ENCODE assay signal across 10 mouse cellular contexts in the genomic region with DNA sequence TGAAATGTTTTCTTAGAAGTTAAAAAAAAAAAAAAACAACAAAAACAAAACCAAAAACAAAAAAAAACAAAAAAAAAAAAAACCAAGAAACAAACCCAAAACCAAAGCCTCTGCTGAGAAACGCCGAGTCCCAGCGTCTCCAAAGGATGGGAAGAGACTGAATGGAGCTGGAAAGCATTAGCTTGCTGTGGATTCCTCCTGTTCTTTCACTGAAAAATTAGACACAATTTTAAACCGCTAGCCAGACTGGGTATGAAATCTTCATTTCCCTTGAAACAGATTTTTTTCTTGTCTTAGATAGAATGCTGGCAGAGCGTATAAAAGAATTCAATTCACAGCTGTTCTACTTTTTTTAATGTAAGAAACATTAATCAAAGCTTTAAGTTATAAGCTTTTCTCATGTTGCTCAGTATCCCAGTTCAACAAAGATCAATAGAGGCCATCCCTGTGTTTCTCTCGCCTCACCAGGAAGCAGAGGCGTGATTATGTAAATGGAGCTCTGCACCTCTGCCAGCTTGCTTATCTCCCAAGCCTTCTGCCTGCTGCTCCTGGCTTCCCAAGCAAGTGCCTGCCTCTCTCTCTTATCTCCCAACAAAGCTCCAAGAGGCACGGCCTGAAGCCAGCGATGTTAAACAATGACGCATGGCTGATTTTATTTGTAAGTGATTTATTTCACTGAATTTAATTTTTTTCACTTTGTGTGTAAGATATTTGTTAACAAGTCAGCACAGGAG. TPM values are rescaled to one million over a fixed set of nuclear protein-coding genes. Genes with fewer than 3 reads are reported as not detected.
A peak's percentile ranks its signal among the peaks of the same experiment; 100 is the strongest.
DNase-seq lines count a peak whose midpoint lies in the region; ATAC-seq and TF ChIP-seq lines count a peak whose summit lies in the region.
"Had no signal": no experiment of that assay in that cellular context is flagged by ENCODE, and none has a peak within 500 bp of the region (broad histone marks: within the 10 kb centered on the region; RNA-seq: fewer than 3 reads in every experiment).

No protein-coding gene starts in this region.

- TF ChIP-seq CTCF in intestine, postnatal 0 days (IDR thresholded peaks at IDR 0.05; ENCODE audit: low read depth) = no peak
- no peak for TF ChIP-seq CTCF in hindbrain, postnatal 0 days (IDR thresholded peaks at IDR 0.05; ENCODE audit: low read depth)

- H3K27me3 ChIP-seq in intestine, embryonic 14.5 days (replicated peaks; ENCODE audit: control insufficient read depth, insufficient read depth, low read length) = no peaks in the 10 kb centered on the region
- no peaks in the 10 kb centered on the region for H3K27me3 ChIP-seq in intestine, postnatal 0 days (replicated peaks; ENCODE audit: control insufficient read depth, insufficient read depth, low read length)
- H3K27me3 ChIP-seq in forebrain, embryonic 14.5 days (replicated peaks; ENCODE audit: control insufficient read depth, insufficient read depth, low read length) = no peaks in the 10 kb centered on the region
- no peaks in the 10 kb centered on the region; the same call in 1 of the 2 replicates for H3K27me3 ChIP-seq in hindbrain, postnatal 0 days (ENCODE audit: insufficient read depth, low read length)
- H3K27me3 ChIP-seq: embryonic facial prominence, embryonic 15.5 days had no signal

- no peak overlapping the region for H3K27ac ChIP-seq in intestine, embryonic 14.5 days (ENCODE audit: low read depth)
- no peak overlapping the region for H3K27ac ChIP-seq in intestine, postnatal 0 days (ENCODE audit: low read depth, low read length)
- peak overlapping the region; percentile 86 for H3K27ac ChIP-seq in forebrain, embryonic 14.5 days (ENCODE audit: low read depth, low read length)
- H3K27ac ChIP-seq in hindbrain, postnatal 0 days = peak overlapping the region; percentile 58
- H3K27ac ChIP-seq: embryonic facial prominence, embryonic 15.5 days had no signal

- H3K4me3 ChIP-seq in intestine, embryonic 14.5 days (ENCODE audit: low read depth, low read length) = no peak overlapping the region
- no peak overlapping the region for H3K4me3 ChIP-seq in intestine, postnatal 0 days (ENCODE audit: low read depth, low read length)
- H3K4me3 ChIP-seq in forebrain, embryonic 14.5 days (ENCODE audit: low read depth, low read length) = no peak overlapping the region
- H3K4me3 ChIP-seq in hindbrain, postnatal 0 days (ENCODE audit: low read length) = no peak overlapping the region
- H3K4me3 ChIP-seq: embryonic facial prominence, embryonic 15.5 days had no signal

- no peak for DNase-seq in intestine, embryonic 14.5 days (ENCODE audit: low spot score)
- peak; percentile 87 for DNase-seq in forebrain, embryonic 14.5 days (ENCODE audit: low spot score)
- peak; percentile 67 for DNase-seq in hindbrain, postnatal 0 days (ENCODE audit: low spot score)
- peak; percentile 24 for DNase-seq in neural tube, embryonic 10.5 days (ENCODE audit: extremely low spot score, low spot score)
- DNase-seq in thymus, postnatal 0 days (ENCODE audit: low spot score) = no peak
- DNase-seq in yolk sac, embryonic 10.5 days (ENCODE audit: low spot score) = no peak
- DNase-seq in thymus, postnatal 14 days = no peak

- 35% methylated on average over 10 of the region's 10 CpGs for WGBS in intestine, embryonic 14.5 days
- whole genome bisulfite sequencing in intestine, postnatal 0 days = 49% methylated on average over 10 of the region's 10 CpGs
- WGBS in forebrain, embryonic 14.5 days = 17% methylated on average over 10 of the region's 10 CpGs
- 31% methylated on average over 10 of the region's 10 CpGs for WGBS in hindbrain, postnatal 0 days

- no peaks in the 10 kb centered on the region for H3K4me1 ChIP-seq in intestine, embryonic 14.5 days (replicated peaks; ENCODE audit: control insufficient read depth, insufficient read depth, low read length)
- H3K4me1 ChIP-seq in intestine, postnatal 0 days (replicated peaks; ENCODE audit: control insufficient read depth, insufficient read depth, low read length) = no peaks in the 10 kb centered on the region
- peaks cover 68% of the 10 kb centered on the region for H3K4me1 ChIP-seq in forebrain, embryonic 14.5 days (ENCODE audit: control insufficient read depth, insufficient read depth, low read length)
- H3K4me1 ChIP-seq in hindbrain, postnatal 0 days (ENCODE audit: insufficient read depth, low read length) = peaks cover 17% of the 10 kb centered on the region

- H3K36me3 ChIP-seq in intestine, embryonic 14.5 days (ENCODE audit: control insufficient read depth, insufficient read depth, low read length) = no peaks in the 10 kb centered on the region
- 0 out of 2 replicates have a peak, but pooled peaks cover 6% of the 10 kb centered on the region for H3K36me3 ChIP-seq in intestine, postnatal 0 days (ENCODE audit: control insufficient read depth, insufficient read depth)
- no peaks in the 10 kb centered on the region for H3K36me3 ChIP-seq in forebrain, embryonic 14.5 days (ENCODE audit: control insufficient read depth, insufficient read depth, low read length)
- no peaks in the 10 kb centered on the region for H3K36me3 ChIP-seq in hindbrain, postnatal 0 days (ENCODE audit: insufficient read depth, low read length)
- H3K36me3 ChIP-seq: embryonic facial prominence, embryonic 15.5 days had no signal

- no peaks in the 10 kb centered on the region for H3K9me3 ChIP-seq in intestine, embryonic 14.5 days (ENCODE audit: control insufficient read depth, low read length)
- H3K9me3 ChIP-seq in intestine, postnatal 0 days (ENCODE audit: control insufficient read depth) = no peaks in the 10 kb centered on the region
- H3K9me3 ChIP-seq in forebrain, embryonic 14.5 days (replicated peaks; ENCODE audit: control insufficient read depth, low read length) = no peaks in the 10 kb centered on the region
- no peaks in the 10 kb centered on the region for H3K9me3 ChIP-seq in hindbrain, postnatal 0 days (ENCODE audit: low read length)
- H3K9me3 ChIP-seq: embryonic facial prominence, embryonic 15.5 days had no signal

- H3K4me2 ChIP-seq in intestine, embryonic 14.5 days (ENCODE audit: low read length) = no peak overlapping the region
- H3K4me2 ChIP-seq in intestine, postnatal 0 days (replicated peaks; ENCODE audit: low read depth) = no peak overlapping the region
- peak overlapping the region; percentile 25; the same call in 1 of the 2 replicates for H3K4me2 ChIP-seq in forebrain, embryonic 14.5 days (ENCODE audit: low read length)
- H3K4me2 ChIP-seq in hindbrain, postnatal 0 days (ENCODE audit: low read depth, low read length) = peak overlapping the region; percentile 14; the same call in 1 of the 2 replicates
- H3K4me2 ChIP-seq: embryonic facial prominence, embryonic 15.5 days had no signal

- H3K9ac ChIP-seq in intestine, embryonic 14.5 days (ENCODE audit: low read length) = no peak overlapping the region
- no peak overlapping the region for H3K9ac ChIP-seq in intestine, postnatal 0 days (ENCODE audit: low read depth, low read length)
- H3K9ac ChIP-seq in forebrain, embryonic 14.5 days (ENCODE audit: low read length) = peak overlapping the region; percentile 48
- no peak overlapping the region for H3K9ac ChIP-seq in hindbrain, postnatal 0 days (replicated peaks; ENCODE audit: low read length)
- H3K9ac ChIP-seq: embryonic facial prominence, embryonic 15.5 days had no signal

- 0 out of 2 replicates have a peak, but pooled peaks have one; percentile 45 for ATAC-seq in intestine, embryonic 14.5 days (replicated peaks; ENCODE audit: low FRiP score, low TSS enrichment, low read depth)
- ATAC-seq in intestine, postnatal 0 days = no peak
- ATAC-seq in forebrain, embryonic 14.5 days = peak; percentile 60
- no peak for ATAC-seq in hindbrain, postnatal 0 days

RNA-seq across cellular contexts. Expression of gene Insm1, which starts 37.2 kb away (rescaled TPM):
- polyA plus RNA-seq in intestine, embryonic 14.5 days (2014; fragmentation: Nextera tagmentation; extraction: Ambion mirVana) = 1.6 and 1.8 TPM in 2 replicates
- 0.43 and 0.48 TPM in 2 replicates for polyA plus RNA-seq in intestine, postnatal 0 days (2015; fragmentation: Nextera tagmentation; extraction: Ambion mirVana)
- 12.6 and 14.7 TPM in 2 replicates for polyA plus RNA-seq in forebrain, embryonic 14.5 days (2014; fragmentation: Nextera tagmentation; extraction: Ambion mirVana)
- total RNA-seq in hindbrain, postnatal 0 days (2014; rRNA removed) = 42.7 and 44.0 TPM in 2 replicates
- polyA plus RNA-seq in hindbrain, postnatal 0 days (2015; fragmentation: Nextera tagmentation; extraction: Ambion mirVana) = 4.2 and 4.4 TPM in 2 replicates
- polyA plus RNA-seq in thymus, postnatal 0 days (2015; fragmentation: Nextera tagmentation; extraction: Ambion mirVana) = 0.56 and 0.66 TPM in 2 replicates
- polyA plus RNA-seq: liver, embryonic 16.5 days had no signal

Comparison
In these comparisons a context has a peak if more than half of its experiments do, and no peak if none do; other contexts are left out.
1. ATAC-seq: peak in intestine, embryonic 14.5 days (single experiment) and forebrain, embryonic 14.5 days (single experiment); none in intestine, postnatal 0 days (single experiment) and hindbrain, postnatal 0 days (single experiment).
2. DNase-seq: peak in forebrain, embryonic 14.5 days (single experiment), hindbrain, postnatal 0 days (single experiment) and neural tube, embryonic 10.5 days (single experiment); none in intestine, embryonic 14.5 days (single experiment), thymus, postnatal 0 days (single experiment), yolk sac, embryonic 10.5 days (single experiment) and thymus, postnatal 14 days (single experiment).
3. H3K27ac ChIP-seq: peak in forebrain, embryonic 14.5 days (single experiment) and hindbrain, postnatal 0 days (single experiment); none in intestine, embryonic 14.5 days (single experiment) and intestine, postnatal 0 days (single experiment).
4. H3K4me2 ChIP-seq: peak in forebrain, embryonic 14.5 days (single experiment) and hindbrain, postnatal 0 days (single experiment); none in intestine, embryonic 14.5 days (single experiment) and intestine, postnatal 0 days (single experiment).